Mouse (Mus musculus): ENCODE measurements around the gene Mllt6.

DNA sequence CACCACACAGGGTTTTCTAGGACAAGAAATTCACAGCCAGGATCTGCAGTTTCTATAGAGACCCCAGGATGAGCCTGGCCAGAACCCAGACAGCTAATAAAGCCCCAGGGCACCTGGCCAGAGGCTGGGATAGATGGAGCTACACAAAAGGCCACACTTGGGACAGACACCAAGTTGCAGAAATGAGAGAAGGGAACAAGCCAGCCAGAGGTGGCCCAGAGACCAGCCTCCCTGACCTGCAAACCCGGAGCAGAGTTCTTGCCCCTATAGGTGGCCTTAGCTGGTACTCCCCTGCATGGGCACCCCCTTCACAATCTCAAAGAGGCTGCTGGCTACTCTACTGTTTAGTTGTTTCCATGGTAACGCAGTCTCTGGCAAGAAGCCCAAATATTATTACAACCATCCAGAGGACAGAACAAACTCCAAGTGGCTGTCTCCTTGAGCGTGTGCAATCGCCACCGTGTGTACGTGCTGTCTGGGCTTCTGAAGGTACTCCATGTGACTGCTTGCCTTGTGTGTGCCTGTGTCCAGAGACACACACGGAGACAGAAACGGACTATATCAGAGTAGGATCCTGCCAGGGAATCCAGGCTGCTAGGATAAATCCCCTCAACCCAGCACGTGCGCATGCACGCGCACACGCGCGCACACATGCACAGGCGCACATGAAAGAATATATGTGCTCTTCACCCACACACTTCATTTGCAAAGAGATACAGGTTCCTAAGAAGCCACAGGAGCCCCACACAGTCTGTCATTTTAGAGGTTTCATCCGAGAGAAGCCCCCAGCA is 31.9 kb downstream of the Mllt6 start:
- TF ChIP-seq POLR2A (IDR thresholded peaks at IDR 0.05; ENCODE audit: borderline replicate concordance, low read depth, low read length) (no peak), CTCF (IDR thresholded peaks at IDR 0.05; ENCODE audit: low read depth, low read length) (no peak)
